Mouse (Mus musculus): ENCODE measurements at regions not wholly inside any gene's neighbourhood (a gene's known extent, or its start where the extent isn't known, plus 50 kb on each side); places are given as distances from the start of the nearest gene placed in this dataset.

GRCm38 (mm10) chr16:7895786-7896185 is 529.1 kb downstream of the Tmem114 start:
- no peak for ATAC-seq (ENCODE audit: insufficient number of reproducible peaks, low FRiP score, low TSS enrichment)

GRCm38 (mm10) chr16:7892799-7893198 is 532.1 kb downstream of the Tmem114 start:
- no peak for ATAC-seq (ENCODE audit: insufficient number of reproducible peaks, low FRiP score, low TSS enrichment)

- no peak for ATAC-seq (ENCODE audit: insufficient number of reproducible peaks, low FRiP score, low TSS enrichment)
Observed at GRCm38 (mm10) chr16:7863406-7863805, 561.5 kb downstream of the Tmem114 start.

- no peak for ATAC-seq (ENCODE audit: insufficient number of reproducible peaks, low FRiP score, low TSS enrichment)
Observed at GRCm38 (mm10) chr16:7839139-7839538, 585.8 kb downstream of the Tmem114 start.

- ATAC-seq (ENCODE audit: insufficient number of reproducible peaks, low FRiP score, low TSS enrichment): no peak
Observed at GRCm38 (mm10) chr16:7831142-7831541, 593.8 kb downstream of the Tmem114 start.

GRCm38 (mm10) chr16:7829939-7830650 is 594.8 kb downstream of the Tmem114 start:
- peak; percentile 81 for ATAC-seq (ENCODE audit: insufficient number of reproducible peaks, low FRiP score, low TSS enrichment)

- no peak for ATAC-seq (ENCODE audit: insufficient number of reproducible peaks, low FRiP score, low TSS enrichment)
Observed at GRCm38 (mm10) chr16:7801161-7801560, 623.8 kb downstream of the Tmem114 start.

GRCm38 (mm10) chr16:7797176-7797786 is 627.7 kb downstream of the Tmem114 start:
- ATAC-seq (ENCODE audit: insufficient number of reproducible peaks, low FRiP score, low TSS enrichment): no peak

GRCm38 (mm10) chr16:7795561-7795960 is 629.4 kb downstream of the Tmem114 start:
- no peak for ATAC-seq (ENCODE audit: insufficient number of reproducible peaks, low FRiP score, low TSS enrichment)

GRCm38 (mm10) chr16:7792521-7792920 is 632.4 kb downstream of the Tmem114 start:
- ATAC-seq (ENCODE audit: insufficient number of reproducible peaks, low FRiP score, low TSS enrichment): no peak

GRCm38 (mm10) chr16:7790260-7790659 is 634.7 kb downstream of the Tmem114 start:
- ATAC-seq (ENCODE audit: insufficient number of reproducible peaks, low FRiP score, low TSS enrichment): no peak

GRCm38 (mm10) chr16:7788209-7788608 is 636.7 kb downstream of the Tmem114 start:
- peak; percentile 74; the same call in 1 of the 2 replicates for ATAC-seq (ENCODE audit: insufficient number of reproducible peaks, low FRiP score, low TSS enrichment)

GRCm38 (mm10) chr16:7781506-7781905 is 643.4 kb downstream of the Tmem114 start:
- ATAC-seq (ENCODE audit: insufficient number of reproducible peaks, low FRiP score, low TSS enrichment): no peak

GRCm38 (mm10) chr16:7775635-7776034 is 649.3 kb downstream of the Tmem114 start:
- no peak for ATAC-seq (ENCODE audit: insufficient number of reproducible peaks, low FRiP score, low TSS enrichment)

GRCm38 (mm10) chr16:7768433-7768832 is 656.5 kb downstream of the Tmem114 start:
- ATAC-seq (ENCODE audit: insufficient number of reproducible peaks, low FRiP score, low TSS enrichment): no peak

GRCm38 (mm10) chr16:7767691-7768090 is 657.2 kb downstream of the Tmem114 start:
- ATAC-seq (ENCODE audit: insufficient number of reproducible peaks, low FRiP score, low TSS enrichment): no peak

GRCm38 (mm10) chr16:7764383-7764782 is 660.6 kb downstream of the Tmem114 start:
- ATAC-seq (ENCODE audit: insufficient number of reproducible peaks, low FRiP score, low TSS enrichment): no peak

GRCm38 (mm10) chr16:7728186-7728585 is 696.8 kb downstream of the Tmem114 start:
- ATAC-seq (ENCODE audit: insufficient number of reproducible peaks, low FRiP score, low TSS enrichment): no peak

- no peak for ATAC-seq (ENCODE audit: insufficient number of reproducible peaks, low FRiP score, low TSS enrichment)
Observed at GRCm38 (mm10) chr16:7725225-7725624, 699.7 kb downstream of the Tmem114 start.

- no peak for ATAC-seq (ENCODE audit: insufficient number of reproducible peaks, low FRiP score, low TSS enrichment)
Observed at GRCm38 (mm10) chr16:7701471-7701870, 723.5 kb downstream of the Tmem114 start.

GRCm38 (mm10) chr16:7685484-7685883 is 739.5 kb downstream of the Tmem114 start:
- ATAC-seq (ENCODE audit: insufficient number of reproducible peaks, low FRiP score, low TSS enrichment): no peak

- no peak for ATAC-seq (ENCODE audit: insufficient number of reproducible peaks, low FRiP score, low TSS enrichment)
Observed at GRCm38 (mm10) chr16:7666096-7666495, 758.8 kb downstream of the Tmem114 start.
